Mouse (Mus musculus) monocyte, adult 59 days (primary cell): ENCODE results near the gene Gm11938. TPM values are rescaled to one million over a fixed set of nuclear protein-coding genes. Genes with fewer than 3 reads are reported as not detected.

Source experiments
- total RNA-seq, 2 experiments: library from RNA; stranded (reverse); gene quantifications; one replicate each; pipeline ENCODE4 v1.2.4; 2023

Gene Gm11938
- not detected for total RNA-seq

DNA sequence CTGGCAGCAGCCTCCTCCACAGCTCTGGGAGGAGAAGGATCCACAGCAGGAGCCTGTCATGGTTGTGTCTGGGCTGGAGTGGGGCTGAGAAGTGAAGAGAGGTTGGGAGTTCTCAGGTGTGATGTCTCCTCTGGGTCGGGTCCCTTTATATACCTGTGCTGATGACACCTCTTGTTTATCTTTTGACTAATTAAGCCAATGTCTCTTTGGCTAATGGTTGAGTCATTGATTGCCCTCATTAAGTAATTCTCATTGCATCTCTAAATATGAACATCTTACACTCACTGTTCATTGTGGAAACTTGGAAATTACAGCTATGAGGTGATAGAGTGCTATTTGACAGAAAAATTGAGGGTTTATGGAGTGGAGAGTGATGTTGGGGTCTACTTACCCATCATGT lies at the start of gene Gm11938:
Gm11938 (minus strand) TSS at position 101 of the 400 bp plus-strand sequence.

DNA sequence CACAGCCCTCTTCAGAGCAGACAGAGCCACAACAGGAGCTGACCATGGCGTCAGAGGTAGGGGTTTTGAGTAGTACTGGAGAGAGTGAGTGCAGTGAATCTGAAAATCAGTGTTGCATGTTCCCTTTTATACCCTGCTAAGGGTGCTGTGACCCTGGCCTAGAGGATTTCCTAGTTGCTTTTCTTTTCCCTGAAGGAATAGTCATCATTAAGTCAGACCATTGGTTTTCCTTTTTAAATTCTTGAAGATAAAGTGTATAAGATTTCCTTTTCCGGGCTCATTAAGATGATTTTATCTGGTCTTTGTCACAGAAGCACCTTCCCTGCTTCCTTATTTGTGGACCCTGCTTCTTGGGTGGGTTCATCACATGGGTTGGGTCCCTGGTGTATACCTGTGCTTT lies 47.0 kb upstream of the Gm11938 start, which contains the start of gene Gm11555:
Gm11555 (minus strand) TSS at position 101 of the 400 bp plus-strand sequence.

DNA sequence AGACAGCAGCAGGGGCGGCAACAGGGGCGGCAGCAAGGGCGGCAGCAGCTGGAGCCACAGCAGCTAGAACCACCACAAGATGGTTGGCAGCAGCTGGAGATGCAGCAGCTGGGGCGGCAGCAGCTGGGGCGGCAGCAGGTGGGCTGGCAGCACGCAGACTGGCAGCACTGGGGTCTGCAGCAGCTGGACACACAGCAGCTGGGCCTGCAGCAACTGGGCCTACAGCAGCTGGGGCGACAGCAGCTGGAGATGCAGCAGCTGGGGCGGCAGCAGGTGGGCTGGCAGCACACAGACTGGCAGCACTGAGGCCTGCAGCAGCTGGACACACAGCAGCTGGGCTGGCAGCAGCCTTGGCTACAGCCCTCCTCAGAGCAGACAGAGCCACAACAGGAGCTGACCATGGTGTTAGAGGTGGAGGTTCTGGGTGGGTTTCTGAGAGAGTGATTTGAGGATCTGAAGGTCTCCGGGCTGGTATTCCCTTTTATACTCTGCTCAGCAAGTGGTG lies 40.6 kb upstream of the Gm11938 start, which contains the start of gene Krtap4-7:
Krtap4-7 (minus strand) TSS at position 455 of the 505 bp plus-strand sequence.

GRCm38 (mm10) chr11:99634653-99635134 lies 31.6 kb upstream of the Gm11938 start, which contains the start of gene Krtap4-2:
Krtap4-2 (minus strand) TSS chr11:99635084.

GRCm38 (mm10) chr11:99628138-99628537 lies 25.0 kb upstream of the Gm11938 start, which contains the start of gene Krtap4-1:
Krtap4-1 (minus strand) TSS chr11:99628238.

DNA sequence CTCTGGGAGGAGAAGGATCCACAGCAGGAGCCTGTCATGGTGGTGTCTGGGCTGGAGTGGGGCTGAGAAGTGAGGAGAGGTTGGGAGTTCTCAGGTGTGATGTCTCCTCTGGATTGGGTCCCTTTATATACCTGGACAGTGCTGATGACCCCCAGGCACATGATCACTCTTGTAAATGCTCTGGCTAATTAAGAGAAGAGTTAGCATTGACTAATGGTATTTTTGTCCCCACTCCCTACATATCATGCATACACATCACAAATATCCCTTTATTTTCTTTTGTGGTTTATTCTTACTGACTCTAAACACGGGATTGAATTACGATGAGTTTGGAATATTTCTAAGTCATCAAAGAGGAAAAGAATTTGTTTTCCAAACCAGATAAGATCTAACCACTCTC lies 17.2 kb upstream of the Gm11938 start, which contains the start of gene Gm11562:
Gm11562 (minus strand) TSS at position 101 of the 400 bp plus-strand sequence.

DNA sequence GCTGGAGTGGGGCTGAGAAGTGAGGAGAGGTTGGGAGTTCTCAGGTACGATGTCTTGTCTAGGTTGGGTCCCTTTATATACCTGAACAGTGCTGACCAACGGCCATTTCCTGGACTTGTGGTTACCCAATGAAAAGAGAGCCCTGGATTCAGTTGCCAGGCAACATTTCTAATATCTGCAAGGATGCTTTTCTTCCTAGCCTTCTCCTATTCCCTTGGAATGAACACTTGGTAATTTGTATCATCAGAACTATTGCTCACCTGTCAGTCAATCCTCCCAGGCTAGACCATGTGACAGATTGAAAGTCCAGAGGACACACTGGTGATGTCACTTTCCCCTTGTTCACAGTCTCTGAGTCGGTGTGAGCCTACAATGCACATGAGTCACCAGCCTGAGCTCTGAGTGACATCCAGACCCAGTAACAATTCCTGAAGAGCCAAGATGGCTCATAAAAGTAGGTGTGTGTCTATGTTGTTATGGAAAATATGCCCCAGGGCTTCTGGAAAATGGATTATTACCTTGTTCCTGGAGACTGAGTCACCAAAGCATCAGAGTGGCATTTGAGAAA lies 11.8 kb upstream of the Gm11938 start, which contains the start of gene Krtap2-4:
Krtap2-4 (minus strand) TSS at position 51 of the 568 bp plus-strand sequence.

DNA sequence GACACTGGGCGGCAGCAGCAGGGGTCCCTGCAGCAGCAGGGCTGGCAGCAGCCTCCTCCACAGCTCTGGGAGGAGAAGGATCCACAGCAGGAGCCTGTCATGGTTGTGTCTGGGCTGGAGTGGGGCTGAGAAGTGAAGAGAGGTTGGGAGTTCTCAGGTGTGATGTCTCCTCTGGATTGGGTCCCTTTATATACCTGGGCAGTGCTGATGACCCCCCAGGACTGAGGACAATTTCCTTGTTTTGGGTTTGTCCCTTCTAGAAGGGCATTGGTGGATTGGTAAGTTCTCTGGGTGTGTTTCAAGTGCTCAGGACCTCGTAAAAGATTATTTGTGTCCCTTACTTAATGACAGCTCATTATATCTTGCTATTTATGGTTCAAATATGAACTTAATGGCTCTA lies 7.0 kb upstream of the Gm11938 start, which contains the start of gene Gm11937:
Gm11937 (minus strand) TSS at position 101 of the 400 bp plus-strand sequence.

DNA sequence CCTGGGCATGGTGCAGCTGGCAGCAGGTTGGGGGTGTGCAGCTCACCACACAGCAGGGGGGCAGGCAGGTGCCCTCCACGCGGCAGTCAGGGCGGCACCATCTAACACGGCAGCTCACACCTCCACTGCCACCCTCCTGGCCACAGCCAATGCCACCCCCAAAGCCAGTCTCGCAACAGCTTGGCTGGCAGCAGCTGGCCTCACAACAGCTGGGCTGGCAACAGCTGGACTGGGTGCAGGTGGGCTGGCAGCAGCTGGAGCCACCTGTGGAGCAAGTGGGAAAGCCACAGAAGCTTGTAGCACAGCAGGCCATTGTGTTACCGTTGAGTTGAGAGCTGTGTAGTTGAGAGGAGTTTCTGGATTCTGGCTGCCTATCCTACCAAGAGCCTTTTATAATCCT lies 5.4 kb downstream of the Gm11938 start, which contains the start of gene Krtap9-3:
Krtap9-3 (minus strand) TSS at position 364 of the 400 bp plus-strand sequence.

GRCm38 (mm10) chr11:99590981-99591380 lies 12.1 kb downstream of the Gm11938 start, which contains the start of gene Krtap1-3:
Krtap1-3 (minus strand) TSS chr11:99591339.

DNA sequence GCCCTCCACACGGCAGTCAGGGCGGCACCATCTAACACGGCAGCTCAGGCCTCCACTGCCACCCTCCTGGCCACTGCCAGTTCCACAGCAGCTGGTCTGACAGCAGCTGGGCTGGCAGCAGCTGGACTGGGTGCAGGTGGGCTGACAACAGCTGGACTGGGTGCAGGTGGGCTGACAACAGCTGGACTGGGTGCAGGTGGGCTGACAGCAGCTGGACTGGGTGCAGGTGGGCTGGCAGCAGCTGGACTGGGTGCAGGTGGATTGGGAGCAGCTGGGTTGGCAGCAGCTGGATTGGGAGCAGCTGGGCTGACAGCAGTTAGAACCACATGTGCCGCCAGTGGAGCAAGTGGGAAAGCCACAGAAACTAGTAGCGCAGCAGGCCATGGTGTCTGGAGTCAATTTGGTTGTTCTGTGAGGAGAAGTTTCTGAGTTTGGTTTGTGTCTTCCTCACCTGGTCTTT lies 19.8 kb downstream of the Gm11938 start, which contains the start of gene Krtap1-4:
Krtap1-4 (minus strand) TSS at position 410 of the 460 bp plus-strand sequence.

DNA sequence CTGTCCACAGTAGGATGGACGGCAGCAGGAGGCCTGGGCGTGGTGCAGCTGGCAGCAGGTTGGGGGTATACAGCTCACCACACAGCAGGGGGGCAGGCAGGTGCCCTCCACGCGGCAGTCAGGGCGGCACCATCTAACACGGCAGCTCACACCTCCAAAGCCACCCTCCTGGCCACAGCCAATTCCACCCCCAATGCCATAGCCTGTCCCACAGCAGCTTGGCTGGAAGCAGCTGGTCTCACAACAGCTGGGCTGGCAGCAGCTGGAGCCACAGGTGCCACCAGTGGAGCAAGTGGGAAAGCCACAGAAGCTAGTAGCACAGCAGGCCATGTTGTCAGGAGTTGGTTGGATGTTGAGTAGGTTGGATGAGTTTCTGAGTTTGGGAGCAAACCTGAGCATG lies 22.5 kb downstream of the Gm11938 start, which contains the start of gene Krtap1-5:
Krtap1-5 (minus strand) TSS at position 381 of the 400 bp plus-strand sequence.

DNA sequence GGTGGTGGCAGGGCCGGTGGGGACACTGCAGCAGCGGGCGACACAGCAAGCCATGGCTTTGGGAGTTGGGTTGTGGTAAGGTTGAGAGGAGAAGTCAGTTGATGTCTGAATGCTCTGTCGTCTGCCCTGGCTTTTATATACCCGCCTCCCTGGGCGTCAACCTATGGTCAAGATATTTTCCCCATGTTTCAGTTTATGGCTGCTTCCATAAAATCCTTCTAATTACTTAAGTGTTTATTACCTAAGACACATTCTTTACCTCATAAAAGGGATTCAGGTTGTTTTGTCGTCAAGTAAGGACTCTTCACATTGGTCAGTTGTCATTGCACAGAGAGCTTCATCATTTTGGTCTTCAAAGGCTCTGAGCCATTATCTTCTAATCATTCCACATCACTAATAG lies 36.6 kb downstream of the Gm11938 start, which contains the start of gene Krtap3-1:
Krtap3-1 (minus strand) TSS at position 101 of the 400 bp plus-strand sequence.

GRCm38 (mm10) chr11:99559366-99559765 lies 43.7 kb downstream of the Gm11938 start, which contains the start of gene Gm11939:
Gm11939 (minus strand) TSS chr11:99559466.

DNA sequence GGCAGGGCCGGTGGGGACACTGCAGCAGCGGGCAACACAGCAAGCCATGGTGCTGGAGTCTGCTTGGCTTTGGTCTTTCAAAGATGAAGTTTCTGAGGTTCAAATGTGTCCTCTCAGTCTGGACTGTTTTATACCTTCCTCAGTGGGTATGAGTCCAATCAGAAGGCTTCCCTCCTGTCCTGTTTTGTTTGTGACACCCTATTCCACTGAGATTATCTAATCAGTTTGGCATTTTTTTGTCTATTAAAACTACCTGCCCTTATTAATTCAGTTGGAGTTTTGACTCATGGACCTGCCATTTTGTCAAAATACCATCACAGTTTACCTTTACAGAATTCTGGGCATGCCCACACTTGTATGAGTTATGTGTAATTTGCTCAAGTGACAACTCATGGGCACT lies 46.4 kb downstream of the Gm11938 start, which contains the start of gene Krtap3-2:
Krtap3-2 (minus strand) TSS at position 101 of the 400 bp plus-strand sequence.

Other genes with a start within 250 kb of the Gm11938 start
- not detected for gene Krt28, start 228.4 kb downstream of the Gm11938 start, total RNA-seq
- gene Krt10, start 213.9 kb downstream of the Gm11938 start, total RNA-seq: 1 to 10 TPM in 1 of 2 experiments, not detected in 1; 2.0 TPM
- gene Krt12, start 181.0 kb downstream of the Gm11938 start, total RNA-seq: not detected
- gene Krt20, start 165.2 kb downstream of the Gm11938 start, total RNA-seq: not detected
- gene Krt23, start 110.2 kb downstream of the Gm11938 start, total RNA-seq: not detected
- gene Krt39, start 82.0 kb downstream of the Gm11938 start, total RNA-seq: not detected
- not detected for gene Krt40, start 60.1 kb downstream of the Gm11938 start, total RNA-seq
- not detected for gene Krtap3-3, start 52.4 kb downstream of the Gm11938 start, total RNA-seq
- gene Krtap3-2, start 46.5 kb downstream of the Gm11938 start, total RNA-seq: not detected
- gene Gm11939, start 43.8 kb downstream of the Gm11938 start, total RNA-seq: not detected
- not detected for gene Krtap3-1, start 36.7 kb downstream of the Gm11938 start, total RNA-seq
- not detected for gene Krtap1-5, start 22.3 kb downstream of the Gm11938 start, total RNA-seq
- gene Krtap1-4, start 19.7 kb downstream of the Gm11938 start, total RNA-seq: not detected
- not detected for gene Krtap1-3, start 12.0 kb downstream of the Gm11938 start, total RNA-seq
- gene Krtap9-3, start 5.2 kb downstream of the Gm11938 start, total RNA-seq: not detected
- not detected for gene Gm11937, start 6.9 kb upstream of the Gm11938 start, total RNA-seq
- gene Krtap2-4, start 11.5 kb upstream of the Gm11938 start, total RNA-seq: not detected
- not detected for gene Gm11562, start 17.1 kb upstream of the Gm11938 start, total RNA-seq
- gene Krtap4-1, start 24.9 kb upstream of the Gm11938 start, total RNA-seq: not detected
- not detected for gene Krtap4-2, start 31.8 kb upstream of the Gm11938 start, total RNA-seq
- not detected for gene Krtap4-7, start 40.8 kb upstream of the Gm11938 start, total RNA-seq
- gene Gm11555, start 46.9 kb upstream of the Gm11938 start, total RNA-seq: not detected
- gene Gm11563, start 55.7 kb upstream of the Gm11938 start, total RNA-seq: not detected
- not detected for gene Krtap4-6, start 62.7 kb upstream of the Gm11938 start, total RNA-seq
- not detected for gene Gm14190, start 87.4 kb upstream of the Gm11938 start, total RNA-seq
- gene Gm14180, start 131.0 kb upstream of the Gm11938 start, total RNA-seq: not detected
- gene Gm11595, start 169.6 kb upstream of the Gm11938 start, total RNA-seq: not detected
- gene Krtap4-8, start 177.4 kb upstream of the Gm11938 start, total RNA-seq: not detected
- gene Krtap4-9, start 181.9 kb upstream of the Gm11938 start, total RNA-seq: not detected
- not detected for gene Gm11596, start 190.2 kb upstream of the Gm11938 start, total RNA-seq
- not detected for gene Gm11569, start 195.6 kb upstream of the Gm11938 start, total RNA-seq
- not detected for gene Gm11554, start 201.1 kb upstream of the Gm11938 start, total RNA-seq
- gene Krtap4-13, start 206.6 kb upstream of the Gm11938 start, total RNA-seq: not detected
- gene Gm11564, start 212.4 kb upstream of the Gm11938 start, total RNA-seq: not detected
- not detected for gene 2300003K06Rik, start 234.8 kb upstream of the Gm11938 start, total RNA-seq
- not detected for gene Krtap4-16, start 248.3 kb upstream of the Gm11938 start, total RNA-seq